24 mouse cellular contexts compared by ENCODE assay signal in the genomic region with DNA sequence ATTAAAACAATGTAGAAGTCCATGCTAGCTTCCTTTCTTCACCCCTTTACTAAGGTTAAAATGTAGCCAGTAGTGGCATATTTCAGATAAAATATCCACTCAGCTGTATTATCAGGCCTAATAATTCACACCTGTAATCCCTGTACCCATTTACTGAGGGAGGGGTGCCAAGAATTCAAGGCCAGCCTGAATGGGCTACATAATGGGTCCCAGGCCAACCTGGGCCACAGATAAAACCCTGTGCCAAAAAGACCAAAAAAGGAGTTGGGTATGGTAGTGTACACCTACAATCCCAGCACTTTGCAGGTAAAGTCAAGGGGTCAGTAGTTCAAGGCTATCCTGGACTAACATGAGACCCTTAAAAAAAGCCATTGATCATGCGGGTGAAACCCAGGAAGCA. TPM values are rescaled to one million over a fixed set of nuclear protein-coding genes. Genes with fewer than 3 reads are reported as not detected.
A peak's percentile ranks its signal among the peaks of the same experiment; 100 is the strongest.
DNase-seq lines count a peak whose midpoint lies in the region; TF ChIP-seq lines count a peak whose summit lies in the region.
"Had no signal": no experiment of that assay in that cellular context is flagged by ENCODE, and none has a peak within 500 bp of the region (broad histone marks: within the 10 kb centered on the region; RNA-seq: fewer than 3 reads in every experiment).

No protein-coding gene starts in this region.

- in situ Hi-C loops in ES-E14 (cut with MboI; ENCODE audit: low sequenced_read_pairs in 2 of 2, unreplicated experiment in 2 of 2): loop anchor here in 1 of 2 experiments (25.0 kb wide), 2 partner anchors 886 to 1961 kb away; a partner anchor contains a TSS

- TF ChIP-seq POLR2A in heart, adult 2 months (IDR thresholded peaks at IDR 0.05; ENCODE audit: insufficient read depth, low read depth, low read length): no peak

- peak; percentile 39 for DNase-seq in heart, adult 11 months
- no peak for DNase-seq in heart, adult 2 months
- DNase-seq in kidney, adult 9 months: peak; percentile 51
- DNase-seq in kidney, postnatal 14 days: no peak
- no peak for DNase-seq in ES-E14 (ENCODE audit: low read depth, low spot score)
- DNase-seq in neural tube, embryonic 10.5 days (ENCODE audit: extremely low spot score, low spot score): no peak
- DNase-seq: adrenal gland, adult 8-10 months; adrenal gland, postnatal 14 days; adrenal gland, postnatal 36 days; B cell, adult 2 months; cerebellum, adult 11-12 months; cerebellum, adult 2 months; cerebellum, adult 9-10 months; cerebellum, postnatal 14 days; cerebellum, postnatal 36 days; embryo, embryonic 11 days had no signal

- 89% methylated on average over 1 of the region's 1 CpGs for WGBS in heart, adult 2 months

- no peaks in the 10 kb centered on the region for H3K79me2 ChIP-seq in heart, adult 2 months (replicated peaks; ENCODE audit: control insufficient read depth, insufficient read depth, low read length)

- H3K4me3 ChIP-seq in heart, adult 2 months: no peak overlapping the region
- H3K4me3 ChIP-seq in ES-E14 (ENCODE audit: insufficient read depth in 1 of 2, low read depth in 1 of 2, low read length in 2 of 2, poor library complexity in 1 of 2, severe bottlenecking in 1 of 2): no peak overlapping the region
- H3K4me3 ChIP-seq: embryonic facial prominence, embryonic 13.5 days; embryonic facial prominence, embryonic 15.5 days; erythroblast, embryonic 14.5 days; forebrain, embryonic 10.5 days; forebrain, embryonic 12.5 days had no signal

- H3K27me3 ChIP-seq in heart, adult 2 months (ENCODE audit: control insufficient read depth, insufficient read depth, low read length): no peaks in the 10 kb centered on the region
- H3K27me3 ChIP-seq: CH12.LX; embryonic facial prominence, embryonic 15.5 days had no signal

- intact Hi-C loops in heart, adult 2 months (cut with DNase I): no loop called here

- TF ChIP-seq EP300 in heart, adult 2 months (IDR thresholded peaks at IDR 0.05; ENCODE audit: insufficient read depth, low read depth, low read length): no peak

- no peak overlapping the region for H3K9ac ChIP-seq in heart, adult 2 months (ENCODE audit: low read depth, low read length)
- H3K9ac ChIP-seq in ES-E14 (ENCODE audit: insufficient read depth, low read depth, low read length, poor library complexity, severe bottlenecking): no peak overlapping the region
- H3K9ac ChIP-seq: embryonic facial prominence, embryonic 13.5 days; embryonic facial prominence, embryonic 15.5 days; forebrain, embryonic 12.5 days had no signal

- no peaks in the 10 kb centered on the region for H3K36me3 ChIP-seq in heart, adult 2 months (ENCODE audit: control insufficient read depth, insufficient read depth, low read length)
- H3K36me3 ChIP-seq in ES-E14 (ENCODE audit: control insufficient read depth, insufficient read depth, low read length, poor library complexity, severe bottlenecking): no peaks in the 10 kb centered on the region
- H3K36me3 ChIP-seq: embryonic facial prominence, embryonic 13.5 days; embryonic facial prominence, embryonic 15.5 days; forebrain, embryonic 10.5 days; forebrain, embryonic 12.5 days had no signal

- no peaks in the 10 kb centered on the region for H3K9me3 ChIP-seq in ES-E14 (ENCODE audit: control insufficient read depth, insufficient read depth, low read depth, low read length)
- H3K9me3 ChIP-seq: embryonic facial prominence, embryonic 13.5 days; embryonic facial prominence, embryonic 15.5 days; forebrain, embryonic 10.5 days; forebrain, embryonic 12.5 days had no signal

- H3K4me1 ChIP-seq in heart, adult 2 months (ENCODE audit: control insufficient read depth, insufficient read depth, low read length): no peaks in the 10 kb centered on the region
- H3K4me1 ChIP-seq in ES-E14 (ENCODE audit: control insufficient read depth in 2 of 2, insufficient read depth in 2 of 2, low read length in 2 of 2, poor library complexity in 1 of 2): peaks cover 6 to 23% of the 10 kb centered on the region in 2 experiments; a peak in 3 of 4 replicates
- H3K4me1 ChIP-seq: embryonic facial prominence, embryonic 13.5 days; embryonic facial prominence, embryonic 15.5 days had no signal

- H3K27ac ChIP-seq in heart, adult 2 months: no peak overlapping the region
- H3K27ac ChIP-seq in ES-E14 (ENCODE audit: insufficient read depth, low read depth, low read length, poor library complexity, severe bottlenecking): peak overlapping the region; percentile 74; the same call in 1 of the 2 replicates
- H3K27ac ChIP-seq: embryonic facial prominence, embryonic 13.5 days; embryonic facial prominence, embryonic 15.5 days; forebrain, embryonic 10.5 days; forebrain, embryonic 12.5 days had no signal

- no peak for TF ChIP-seq CTCF in heart, adult 2 months (IDR thresholded peaks at IDR 0.05)

TF ChIP-seq in ES-E14, 5 proteins besides CTCF, POLR2A, EP300 and RAD21:
- no peak for TF ChIP-seq HCFC1 (IDR thresholded peaks at IDR 0.05; ENCODE audit: borderline replicate concordance, insufficient read depth, low read length)
- no peak for TF ChIP-seq CHD2 (IDR thresholded peaks at IDR 0.05; ENCODE audit: low read depth, low read length)
- no peak for TF ChIP-seq ZC3H11A (IDR thresholded peaks at IDR 0.05; ENCODE audit: borderline replicate concordance, low read depth, low read length)
- TF ChIP-seq ZNF384 (IDR thresholded peaks at IDR 0.05; ENCODE audit: low read depth, low read length): no peak
- TF ChIP-seq MAFK (IDR thresholded peaks at IDR 0.05; ENCODE audit: insufficient read depth, low read depth, low read length): no peak
TF ChIP-seq in ES-E14: peak in this region for 0.

RNA-seq across cellular contexts. Expression of a gene that starts 9.3 kb away (rescaled TPM):
- total RNA-seq in heart, adult 2 months (2021): 1 to 10 TPM in 1 of 2 experiments, under 1 TPM in 1; 0.84 to 1.2 TPM
- 0.31 and 0.61 TPM in 2 replicates for polyA plus RNA-seq in heart, adult 2 months (2012; rRNA removed)
- 103 and 124 TPM in 2 replicates for total RNA-seq in ES-E14 (2012; rRNA removed)
- total RNA-seq: common myeloid progenitor, adult 5-6 weeks; MEL had no signal
- polyA plus RNA-seq: erythroblast, embryonic 14.5 days had no signal

Comparison
In these comparisons a context has a peak if more than half of its experiments do, and no peak if none do; other contexts are left out.
1. DNase-seq: peak in heart, adult 11 months (single experiment) and kidney, adult 9 months (single experiment); none in heart, adult 2 months (0 of 2), kidney, postnatal 14 days (single experiment), ES-E14 (single experiment) and neural tube, embryonic 10.5 days (single experiment).
2. RNA of a gene that starts 9.3 kb away (total RNA-seq): 103 to 124 TPM in ES-E14; 0.84 to 1.2 TPM in heart, adult 2 months; every median in the first group is over 10 times any median in the second.